16 mouse cellular contexts compared by ENCODE assay signal in the genomic region with DNA sequence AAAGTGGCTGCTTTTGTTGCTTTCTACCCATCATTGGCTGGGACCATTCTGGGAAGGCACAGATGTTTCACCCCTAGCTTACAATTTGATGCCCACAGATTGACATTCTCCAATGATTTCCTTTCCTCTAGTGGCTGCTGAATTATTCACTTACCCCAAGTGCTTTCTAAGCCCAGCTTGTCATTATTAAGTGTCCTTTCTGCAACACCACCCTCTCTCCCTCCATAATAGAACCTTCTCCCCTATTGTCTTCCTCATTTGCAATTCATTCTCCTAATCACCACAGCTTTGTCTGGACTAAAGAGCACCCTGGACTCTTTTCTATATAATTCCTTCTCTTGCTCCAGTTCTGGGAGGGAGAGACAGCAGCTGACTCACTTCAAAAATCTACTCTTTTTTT.
DNase-seq lines count a peak whose midpoint lies in the region; ATAC-seq and TF ChIP-seq lines count a peak whose summit lies in the region.
"Had no signal": no experiment of that assay in that cellular context is flagged by ENCODE, and none has a peak within 500 bp of the region (broad histone marks: within the 10 kb centered on the region; RNA-seq: fewer than 3 reads in every experiment).

No protein-coding gene starts in this region.

- no peak overlapping the region for H3K4me3 ChIP-seq in kidney, postnatal 0 days (replicated peaks; ENCODE audit: low read depth, low read length)
- H3K4me3 ChIP-seq: myocyte had no signal

- no peaks in the 10 kb centered on the region for H3K4me1 ChIP-seq in kidney, postnatal 0 days (replicated peaks; ENCODE audit: insufficient read depth, low read length)

- no peaks in the 10 kb centered on the region for H3K27me3 ChIP-seq in kidney, postnatal 0 days (ENCODE audit: insufficient read depth, low read length)

- no peaks in the 10 kb centered on the region for H3K36me3 ChIP-seq in kidney, postnatal 0 days (ENCODE audit: insufficient read depth, low read length)

- peak; percentile 4 for DNase-seq in kidney, postnatal 0 days (ENCODE audit: low spot score)
- DNase-seq in kidney, postnatal 25 days = no peak
- peak; percentile 7 for DNase-seq in embryo, embryonic 11 days
- peak; percentile 34 for DNase-seq in mesoderm, embryonic 11.5 days (ENCODE audit: low read depth, low spot score)
- peak; percentile 51 for DNase-seq in retina, postnatal 1 day
- DNase-seq in cerebellum, postnatal 4 days (ENCODE audit: low spot score in 2 of 2) = no peak
- no peak for DNase-seq in adrenal gland, postnatal 4 days (ENCODE audit: low spot score in 2 of 2)
- DNase-seq: cerebellum, adult 9-10 months; gastrocnemius, postnatal 14 days; heart, postnatal 4 days; kidney, adult 11 months; liver; lung, adult 2 months had no signal

- no peak for TF ChIP-seq CTCF in kidney, postnatal 0 days (IDR thresholded peaks at IDR 0.05; ENCODE audit: low read depth)

- H3K4me2 ChIP-seq in kidney, postnatal 0 days (ENCODE audit: low read length) = no peak overlapping the region
- H3K4me2 ChIP-seq: heart, embryonic 11.5 days had no signal

- no peak overlapping the region for H3K27ac ChIP-seq in kidney, postnatal 0 days
- H3K27ac ChIP-seq: macrophage had no signal

- H3K9ac ChIP-seq in kidney, postnatal 0 days (ENCODE audit: low read depth, low read length) = no peak overlapping the region

- no peak for ATAC-seq in kidney, postnatal 0 days (replicated peaks; ENCODE audit: low FRiP score, low read depth)

- no peaks in the 10 kb centered on the region for H3K9me3 ChIP-seq in kidney, postnatal 0 days (replicated peaks; ENCODE audit: low read length)

Comparison
In these comparisons a context has a peak if more than half of its experiments do, and no peak if none do; other contexts are left out.
1. DNase-seq: peak in kidney, postnatal 0 days (single experiment), embryo, embryonic 11 days (single experiment), mesoderm, embryonic 11.5 days (single experiment) and retina, postnatal 1 day (single experiment); none in kidney, postnatal 25 days (0 of 2), cerebellum, postnatal 4 days (0 of 2) and adrenal gland, postnatal 4 days (0 of 2).